Mouse (Mus musculus) heart, embryonic 11.5 days (tissue): ENCODE data around the gene Chmp5. TPM values are rescaled to one million over a fixed set of nuclear protein-coding genes. Genes with fewer than 3 reads are reported as not detected.

Experiments used
- ATAC-seq: fragments of 200-750 bp; cut with Nextera tagmentation; replicated peaks from 2 replicates; pipeline ENCODE4 v1.8.0; 2017; ENCODE audit warnings: moderate library complexity; ENCODE audit not compliant: insufficient number of reproducible peaks, low FRiP score, low TSS enrichment
- H3K27ac ChIP-seq: fragments of 300-500 bp; sonication (generic); 2 replicates; pipeline ENCODE4 v1.5.1; 2014; ENCODE audit warnings: mild to moderate bottlenecking, low read depth, low read length
- H3K27me3 ChIP-seq: fragments of 300-500 bp; sonication (generic); 2 replicates; pipeline ENCODE4 v1.6.1; 2014; ENCODE audit warnings: mild to moderate bottlenecking, low read length, mixed read lengths; ENCODE audit not compliant: control insufficient read depth, insufficient read depth
- H3K36me3 ChIP-seq: fragments of 300-500 bp; sonication (generic); 2 replicates; pipeline ENCODE4 v1.6.1; 2014; ENCODE audit warnings: mild to moderate bottlenecking, low read length, moderate library complexity, mixed read lengths; ENCODE audit not compliant: control insufficient read depth, insufficient read depth
- H3K4me1 ChIP-seq: fragments of 300-500 bp; sonication (generic); 2 replicates; pipeline ENCODE4 v1.6.1; 2014; ENCODE audit warnings: low read length; ENCODE audit not compliant: control insufficient read depth, insufficient read depth
- H3K4me2 ChIP-seq: fragments of 300-500 bp; sonication (generic); 2 replicates; pipeline ENCODE4 v1.6.1; 2014; ENCODE audit warnings: mild to moderate bottlenecking, moderate library complexity
- H3K4me3 ChIP-seq: fragments of 300-500 bp; sonication (generic); 2 replicates; pipeline ENCODE4 v1.5.1; 2014; ENCODE audit warnings: low read depth, low read length
- H3K9ac ChIP-seq: fragments of 300-500 bp; sonication (generic); 2 replicates; pipeline ENCODE4 v1.6.1; 2014; ENCODE audit warnings: mild to moderate bottlenecking, low read depth, low read length, moderate library complexity
- H3K9me3 ChIP-seq: fragments of 300-500 bp; sonication (generic); replicated peaks from 2 replicates; pipeline ENCODE4 v1.6.1; 2016; ENCODE audit warnings: low read length; ENCODE audit not compliant: control insufficient read depth
- WGBS: fragments of 180-500 bp; shearing (Covaris S2); extraction: QIAGEN DNeasy Blood & Tissue Kit; methylation state at CpG from one replicate; pipeline ENCODE4 v1.1.7; 2014; ENCODE audit not compliant: insufficient replicate concordance; 5-methylcytosine and 5-hydroxymethylcytosine counted together
- polyA plus RNA-seq: library from polyadenylated mRNA; unstranded; fragments of >200 nt; fragmentation: Nextera tagmentation; extraction: Ambion mirVana; gene quantifications from 2 replicates; pipeline ENCODE4 v1.2.1, GENCODE M21; 2014

Gene Chmp5
- polyA plus RNA-seq, 1 experiment from 2014 or later, result 78.2 TPM

- 87% methylated on average over 3 of the region's 3 CpGs for WGBS
- Histone ChIP-seq H3K4me3 (no peak overlapping the region), H3K27me3 (no peaks in the 10 kb centered on the region), H3K27ac (no peak overlapping the region), H3K9me3 (no peaks in the 10 kb centered on the region), H3K4me1 (no peaks in the 10 kb centered on the region), H3K4me2 (no peak overlapping the region), H3K36me3 (peaks cover 26% of the 10 kb centered on the region), H3K9ac (no peak overlapping the region)
- ATAC-seq, result no peak
These were observed 15.3 kb downstream of the Chmp5 start for GRCm38 (mm10) chr4:40963536-40963935.

DNA sequence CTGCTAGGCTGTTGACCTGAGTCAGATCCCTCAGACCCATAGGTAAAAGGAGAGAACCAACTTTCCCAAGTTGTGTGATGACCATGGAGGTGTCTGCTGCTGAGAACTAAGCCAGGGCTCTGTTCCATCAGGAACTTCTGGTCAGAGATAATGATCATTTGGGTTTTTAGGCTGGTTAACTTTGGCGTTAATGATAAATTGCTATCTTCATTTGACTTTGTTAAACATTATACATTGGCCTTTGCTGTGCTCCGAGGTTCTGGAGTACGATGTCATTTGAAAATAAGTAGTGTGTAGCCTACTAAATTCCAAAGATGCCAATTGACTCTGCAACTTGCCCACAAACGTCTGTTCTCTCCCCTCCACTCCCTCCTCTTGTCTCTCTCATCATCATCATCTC is 21.0 kb downstream of the Chmp5 start:
- Histone ChIP-seq H3K9me3 (no peaks in the 10 kb centered on the region), H3K27ac (no peak overlapping the region), H3K4me1 (peaks cover 16% of the 10 kb centered on the region), H3K4me2 (no peak overlapping the region), H3K9ac (no peak overlapping the region), H3K36me3 (peaks cover 5% of the 10 kb centered on the region), H3K4me3 (no peak overlapping the region), H3K27me3 (no peaks in the 10 kb centered on the region)
- WGBS, result 73% methylated on average over 4 of the region's 4 CpGs
- no peak for ATAC-seq

- H3K4me1 ChIP-seq, result peaks cover 16% of the 10 kb centered on the region
- WGBS, result 13% methylated on average over 10 of the region's 13 CpGs
- no peaks in the 10 kb centered on the region for H3K27me3 ChIP-seq
- 0 out of 2 replicates have a peak, but pooled peaks have one; percentile 19 for ATAC-seq
- H3K4me3 ChIP-seq, result peak overlapping the region; percentile 89
- H3K36me3 ChIP-seq, result peaks cover 5% of the 10 kb centered on the region
- H3K27ac ChIP-seq, result peak overlapping the region; percentile 96
- H3K9ac ChIP-seq, result peak overlapping the region; percentile 90
- peak overlapping the region; percentile 78 for H3K4me2 ChIP-seq
- no peaks in the 10 kb centered on the region for H3K9me3 ChIP-seq
These were observed 21.8 kb downstream of the Chmp5 start for GRCm38 (mm10) chr4:40969781-40970591.

- 0% methylated on average over 15 of the region's 16 CpGs for WGBS
- no peaks in the 10 kb centered on the region for H3K9me3 ChIP-seq
- H3K9ac ChIP-seq, result peak overlapping the region; percentile 90
- peak; percentile 31; the same call in 1 of the 2 replicates for ATAC-seq
- no peaks in the 10 kb centered on the region for H3K27me3 ChIP-seq
- peak overlapping the region; percentile 78 for H3K4me2 ChIP-seq
- H3K4me3 ChIP-seq, result peak overlapping the region; percentile 89
- peaks cover 16% of the 10 kb centered on the region for H3K4me1 ChIP-seq
- peak overlapping the region; percentile 96 for H3K27ac ChIP-seq
- H3K36me3 ChIP-seq, result peaks cover 5% of the 10 kb centered on the region
These were observed 22.3 kb downstream of the Chmp5 start for GRCm38 (mm10) chr4:40970592-40970841.

DNA sequence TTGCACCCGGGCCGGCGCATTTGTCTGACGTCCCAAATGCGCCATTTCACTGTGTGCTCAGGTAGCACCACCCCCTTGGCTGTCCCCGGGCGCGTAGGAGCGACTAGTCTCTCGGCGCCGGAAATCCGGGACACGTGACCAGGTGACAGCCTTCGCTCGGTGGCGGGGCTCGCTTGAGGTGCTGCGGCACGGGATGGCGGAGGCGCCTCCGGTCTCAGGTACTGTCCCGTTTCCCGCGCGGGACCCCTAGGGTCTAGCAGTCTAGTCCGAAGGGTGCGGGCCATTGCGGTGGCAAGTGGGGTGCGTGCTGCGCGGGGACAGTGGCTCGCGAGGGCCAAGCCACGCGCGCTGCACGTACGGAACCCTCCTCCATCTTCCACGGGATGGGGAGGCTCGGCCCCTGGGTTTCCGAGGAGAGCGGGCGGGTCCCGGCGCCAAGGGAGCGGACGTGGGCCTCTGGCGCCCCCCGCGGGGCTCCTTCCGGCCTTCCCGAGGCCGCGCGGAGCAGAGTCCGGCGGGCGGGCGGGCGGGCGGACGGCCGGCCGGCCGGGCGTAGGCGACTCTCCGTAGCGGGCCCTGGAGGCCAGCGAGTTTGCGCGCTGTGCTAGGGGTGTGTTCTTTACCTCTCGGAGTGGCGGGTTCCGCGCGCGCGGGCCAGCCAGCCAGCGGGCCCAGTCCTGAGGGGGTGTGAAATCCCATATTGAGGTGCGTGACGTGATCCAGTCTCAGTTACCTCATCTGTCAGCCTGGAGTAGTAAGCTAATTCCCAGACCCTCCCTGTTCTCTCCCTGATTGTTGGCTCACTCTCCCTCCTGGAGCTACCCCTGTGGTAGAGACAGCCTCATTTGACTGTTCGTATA is 22.9 kb downstream of the Chmp5 start, which contains the start of gene Nfx1:
TSS of gene Nfx1 (plus strand) at position 65 of the 860 bp plus-strand sequence.
- Histone ChIP-seq H3K27me3 (no peaks in the 10 kb centered on the region), H3K27ac (peak within 1 kb of the TSS; percentile 96), H3K9ac (peak within 1 kb of the TSS; percentile 90), H3K36me3 (peaks cover under 1% of the 10 kb centered on the region; the same call in 1 of the 2 replicates), H3K4me2 (peak within 1 kb of the TSS; percentile 78), H3K4me3 (peak within 1 kb of the TSS; percentile 89), H3K9me3 (no peaks in the 10 kb centered on the region), H3K4me1 (peaks cover 16% of the 10 kb centered on the region)
- peak; percentile 92 for ATAC-seq
- WGBS, result 1% methylated on average over 77 of the region's 85 CpGs

GRCm38 (mm10) chr4:40971744-40972143 is 23.5 kb downstream of the Chmp5 start:
- Histone ChIP-seq H3K27ac (peak overlapping the region; percentile 96), H3K9me3 (no peaks in the 10 kb centered on the region), H3K4me2 (peak overlapping the region; percentile 78), H3K36me3 (peaks cover 4% of the 10 kb centered on the region), H3K27me3 (no peaks in the 10 kb centered on the region), H3K4me3 (peak overlapping the region; percentile 89), H3K4me1 (peaks cover 16% of the 10 kb centered on the region), H3K9ac (peak overlapping the region; percentile 90)
- WGBS, result 25% methylated on average over 13 of the region's 13 CpGs
- no peak for ATAC-seq

DNA sequence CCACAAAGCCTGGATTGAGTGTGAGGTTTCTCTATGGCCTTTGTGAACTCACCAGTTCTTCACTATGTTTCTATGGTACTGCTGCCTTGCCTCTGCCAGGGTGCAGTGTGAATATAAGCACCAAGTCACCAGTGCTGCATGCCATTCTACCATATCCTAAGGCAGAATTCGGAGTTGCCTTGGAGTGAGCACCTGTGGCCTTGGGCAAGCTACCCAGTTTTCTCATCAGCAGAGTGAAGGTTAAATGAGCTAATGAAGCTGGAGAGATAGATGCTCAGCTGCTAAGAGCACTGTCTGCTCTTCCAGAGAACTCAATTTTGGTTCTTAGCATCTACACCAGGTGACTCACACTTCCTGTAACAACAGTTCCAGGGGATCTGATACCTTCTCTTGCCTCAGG is 25.8 kb downstream of the Chmp5 start:
- 100% methylated on average over 1 of the region's 1 CpGs for WGBS
- H3K4me2 ChIP-seq, result no peak overlapping the region
- H3K9ac ChIP-seq, result no peak overlapping the region
- H3K27me3 ChIP-seq, result no peaks in the 10 kb centered on the region
- H3K9me3 ChIP-seq, result no peaks in the 10 kb centered on the region
- ATAC-seq, result no peak
- H3K4me3 ChIP-seq, result no peak overlapping the region
- peaks cover 16% of the 10 kb centered on the region for H3K4me1 ChIP-seq
- H3K36me3 ChIP-seq, result peaks cover 16% of the 10 kb centered on the region
- H3K27ac ChIP-seq, result no peak overlapping the region

GRCm38 (mm10) chr4:40975678-40976077 is 27.5 kb downstream of the Chmp5 start:
- H3K9ac ChIP-seq, result no peak overlapping the region
- H3K9me3 ChIP-seq, result no peaks in the 10 kb centered on the region
- H3K36me3 ChIP-seq, result peaks cover 21% of the 10 kb centered on the region
- no peak overlapping the region for H3K4me3 ChIP-seq
- peaks cover 9% of the 10 kb centered on the region; the same call in 1 of the 2 replicates for H3K4me1 ChIP-seq
- no peak for ATAC-seq
- H3K4me2 ChIP-seq, result no peak overlapping the region
- 96% methylated on average over 3 of the region's 3 CpGs for WGBS
- H3K27me3 ChIP-seq, result no peaks in the 10 kb centered on the region
- H3K27ac ChIP-seq, result no peak overlapping the region
